Mouse (Mus musculus) C3H10T1/2 (cell line): ENCODE measurements around the gene Lrfn4. TPM values are rescaled to one million over a fixed set of nuclear protein-coding genes. Genes with fewer than 3 reads are reported as not detected.

Experiments
- polyA plus RNA-seq, 2 experiments: library from polyadenylated mRNA; unstranded; fragments of >200 nt; fragmentation: generic; extraction: Trizol; gene quantifications; one replicate each; pipeline ENCODE4 v1.2.1; 2012; ENCODE audit warnings: missing spikeins in 2 of 2

Gene Lrfn4
- 10 to 100 TPM; 35.2 to 47.0 TPM for polyA plus RNA-seq

DNA sequence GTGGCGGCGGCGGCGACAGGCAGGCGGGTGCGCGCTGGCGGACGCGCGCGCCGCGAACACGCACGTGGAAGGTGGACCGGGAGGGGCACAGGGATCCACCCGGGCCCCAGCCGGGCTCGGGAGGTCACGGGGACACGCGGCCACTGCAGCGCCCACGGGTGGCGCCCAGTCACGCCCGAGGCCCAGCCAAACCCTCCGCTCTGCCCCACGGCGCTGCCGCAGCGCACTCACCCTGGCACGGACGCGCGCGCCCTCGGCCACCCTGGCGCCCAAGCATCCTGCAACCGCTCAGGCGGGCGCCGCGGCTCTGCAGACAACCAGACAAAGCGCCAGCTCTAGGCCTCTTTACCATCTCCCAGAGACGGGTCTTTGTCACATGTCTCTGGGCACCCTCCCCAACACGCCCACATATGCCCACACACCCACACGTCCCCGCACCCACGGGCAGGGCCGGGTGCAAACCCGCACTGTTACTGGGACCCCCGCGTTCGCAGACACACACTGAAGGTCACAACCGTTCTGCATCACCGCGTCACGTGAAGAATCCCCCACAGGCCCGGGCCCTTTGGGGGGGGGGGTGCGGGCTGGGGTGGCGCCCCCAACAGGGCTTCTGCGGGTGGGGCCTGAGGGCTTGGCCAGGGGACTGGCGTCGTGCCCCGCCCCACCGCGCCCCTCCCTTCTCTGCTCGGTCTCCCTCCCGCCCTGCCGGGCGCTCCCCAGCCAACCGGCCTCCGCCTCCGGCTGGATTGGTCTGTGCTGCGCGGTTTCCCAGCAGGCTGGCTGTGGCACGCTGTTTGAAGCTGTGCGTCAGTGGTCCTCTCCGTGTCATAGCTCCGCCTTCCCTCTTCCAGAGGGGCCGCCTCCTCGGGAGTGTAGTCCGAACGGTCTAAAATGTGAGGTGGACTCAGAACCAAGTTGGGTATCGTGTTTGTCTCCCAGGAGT is at the start of gene Lrfn4:
Lrfn4 (minus strand) TSS at position 517 of the 943 bp plus-strand sequence.

GRCm38 (mm10) chr19:4625179-4625828 is 9.8 kb upstream of the Lrfn4 start, which contains the start of gene Rce1:
Gene Rce1, minus strand, starts transcription at chr19:4625641.

Other genes starting within 250 kb of the Lrfn4 start
- gene Kdm2a, start 217.4 kb downstream of the Lrfn4 start, polyA plus RNA-seq: 10 to 100 TPM in 1 of 2 experiments, 1 to 10 TPM in 1; 3.2 to 33.4 TPM
- 10 to 100 TPM; 48.3 to 66.3 TPM for gene Rhod, start 176.2 kb downstream of the Lrfn4 start, polyA plus RNA-seq
- 1 to 10 TPM; 1.6 TPM for gene Syt12, start 138.2 kb downstream of the Lrfn4 start, polyA plus RNA-seq
- gene 2010003K11Rik, start 117.1 kb downstream of the Lrfn4 start, polyA plus RNA-seq: under 1 TPM in 1 of 2 experiments, not detected in 1; 0.09 TPM
- gene Pcx, start 105.2 kb downstream of the Lrfn4 start, polyA plus RNA-seq: 10 to 100 TPM; 15.5 to 38.7 TPM
- gene Rce1, start 10.0 kb upstream of the Lrfn4 start, polyA plus RNA-seq: 10 to 100 TPM; 48.3 to 55.2 TPM
- 1 to 10 TPM in 1 of 2 experiments, under 1 TPM in 1; 0.51 to 2.9 TPM for gene Gm960, start 83.0 kb upstream of the Lrfn4 start, polyA plus RNA-seq
- gene Sptbn2, start 95.5 kb upstream of the Lrfn4 start, polyA plus RNA-seq: under 1 TPM; 0.05 to 0.13 TPM
- gene Rbm4b, start 140.8 kb upstream of the Lrfn4 start, polyA plus RNA-seq: 10 to 100 TPM in 1 of 2 experiments, 1 to 10 TPM in 1; 3.3 to 22.9 TPM
- 10 to 100 TPM; 17.8 to 38.0 TPM for gene Rbm4, start 178.2 kb upstream of the Lrfn4 start, polyA plus RNA-seq
- 10 to 100 TPM; 23.3 to 28.1 TPM for gene Gm21992, start 195.9 kb upstream of the Lrfn4 start, polyA plus RNA-seq
- 10 to 100 TPM; 48.9 to 59.1 TPM for gene Rbm14, start 196.0 kb upstream of the Lrfn4 start, polyA plus RNA-seq
- gene Ccs, start 223.7 kb upstream of the Lrfn4 start, polyA plus RNA-seq: 100 to 1,000 TPM in 1 of 2 experiments, 10 to 100 TPM in 1; 60.9 to 102 TPM
- under 1 TPM; 0.02 to 0.20 TPM for gene Ccdc87, start 223.7 kb upstream of the Lrfn4 start, polyA plus RNA-seq
- 1 to 10 TPM in 1 of 2 experiments, under 1 TPM in 1; 0.18 to 2.1 TPM for gene Ctsf, start 239.5 kb upstream of the Lrfn4 start, polyA plus RNA-seq